Mouse (Mus musculus): ENCODE results near the gene Azgp1. TPM values are rescaled to one million over a fixed set of nuclear protein-coding genes. Genes with fewer than 3 reads are reported as not detected.
"Not testable (repeated sequence)": the region's sequence is repeated elsewhere in the genome, so short reads cannot be mapped to it uniquely, and the experiment has no call there.

Gene Azgp1
- not detected in 2 replicates for total RNA-seq (2015)
- not detected in 2 replicates for total RNA-seq (2017)

GRCm38 (mm10) chr5:137981300-137981699 is at the start of gene Azgp1:
Azgp1 (plus strand) TSS chr5:137981520.
- no peak for ATAC-seq (ENCODE audit: poor library complexity, severe bottlenecking)

DNA sequence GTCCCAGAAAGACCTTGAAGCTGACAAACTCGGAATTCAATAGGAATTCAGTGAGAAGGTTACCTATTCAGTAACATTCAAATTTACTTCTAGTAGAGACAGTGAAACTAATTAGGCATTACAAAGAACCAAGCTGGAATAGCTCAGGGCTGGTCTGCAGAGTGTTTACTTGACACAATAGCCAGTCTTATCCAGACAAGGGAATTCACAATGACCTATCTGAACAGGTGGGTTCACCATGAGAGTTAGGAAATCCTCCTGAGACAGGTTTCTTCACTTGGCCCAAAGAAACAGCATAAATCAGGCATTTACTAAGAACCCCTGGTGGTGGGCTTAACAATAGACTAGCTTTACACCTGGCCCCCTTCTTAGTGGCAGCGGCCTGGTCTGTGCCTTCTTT is 47.4 kb upstream of the Azgp1 start:
- ATAC-seq (ENCODE audit: poor library complexity, severe bottlenecking) = not testable (repeated sequence)

GRCm38 (mm10) chr5:137936486-137936885 is 44.8 kb upstream of the Azgp1 start:
- no peak for ATAC-seq (ENCODE audit: poor library complexity, severe bottlenecking)

DNA sequence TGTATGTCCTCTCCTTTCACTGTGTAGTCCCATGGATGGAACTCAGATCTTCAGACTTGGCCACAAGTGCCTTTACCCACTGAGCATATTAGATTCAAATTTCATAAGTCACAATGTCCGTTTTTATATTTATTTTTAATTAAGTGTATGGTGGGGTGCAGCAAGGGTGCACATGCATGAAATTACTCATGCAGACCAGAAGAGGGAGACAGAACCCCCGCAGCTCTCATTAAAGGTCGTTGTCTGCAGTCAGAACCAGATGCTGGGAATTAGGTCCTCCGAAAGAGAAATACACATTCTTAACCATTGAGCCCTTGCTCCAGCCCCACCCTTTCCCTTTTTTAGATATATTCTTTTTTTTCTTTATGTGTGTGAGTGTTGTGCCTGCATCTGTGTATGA is 44.1 kb upstream of the Azgp1 start:
- no peak for ATAC-seq (ENCODE audit: poor library complexity, severe bottlenecking)

GRCm38 (mm10) chr5:137940948-137941347 is 40.4 kb upstream of the Azgp1 start:
- ATAC-seq (ENCODE audit: poor library complexity, severe bottlenecking) = no peak

DNA sequence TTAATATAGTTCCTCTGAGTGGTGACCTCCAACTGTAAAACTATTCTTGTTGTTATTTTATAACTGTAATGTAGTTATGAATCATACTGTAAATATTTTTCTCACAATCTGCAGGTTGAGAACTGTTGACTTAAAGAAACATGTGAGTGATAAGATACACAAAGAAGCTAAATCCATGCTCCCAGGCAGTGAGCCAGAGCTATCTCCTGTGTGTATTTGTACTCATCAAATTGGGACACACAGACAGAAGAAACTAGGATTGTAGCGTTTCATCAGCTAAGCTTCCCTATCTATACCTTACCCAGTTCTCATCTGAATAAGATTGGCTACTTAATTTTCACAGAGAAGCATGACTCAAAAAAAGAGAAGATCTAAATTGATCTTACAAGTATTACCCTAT is 38.2 kb upstream of the Azgp1 start:
- no peak for ATAC-seq (ENCODE audit: poor library complexity, severe bottlenecking)

GRCm38 (mm10) chr5:137947303-137947702 is 34.0 kb upstream of the Azgp1 start:
- no peak for ATAC-seq (ENCODE audit: poor library complexity, severe bottlenecking)

- ATAC-seq (ENCODE audit: poor library complexity, severe bottlenecking) = no peak
These were observed 30.1 kb upstream of the Azgp1 start for GRCm38 (mm10) chr5:137951218-137951617.

- ATAC-seq (ENCODE audit: poor library complexity, severe bottlenecking) = no peak
These were observed 24.9 kb upstream of the Azgp1 start for GRCm38 (mm10) chr5:137956404-137956803.

DNA sequence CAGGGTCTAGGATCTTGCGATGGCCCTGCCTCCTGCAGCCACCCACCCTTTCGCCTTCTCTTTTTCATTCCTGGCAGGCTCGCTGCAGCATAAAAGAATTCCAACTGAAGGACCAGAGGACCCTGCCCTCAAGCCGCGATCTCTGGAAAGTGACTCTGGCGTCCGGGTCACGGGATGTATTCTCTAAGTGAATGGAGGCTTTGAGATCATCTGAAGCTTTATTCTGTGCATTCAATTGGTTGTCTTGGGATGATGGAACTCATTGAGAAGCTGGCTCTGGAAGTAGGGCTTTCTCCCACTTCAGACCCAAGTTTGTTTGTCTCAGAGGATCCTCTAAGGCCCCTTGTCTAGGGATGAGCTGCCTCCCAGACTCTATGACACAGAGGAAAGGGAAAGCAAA is 18.4 kb upstream of the Azgp1 start, which contains the start of gene Gjc3:
Gjc3 (minus strand) TSS at position 154 of the 400 bp plus-strand sequence.
- ATAC-seq (ENCODE audit: poor library complexity, severe bottlenecking) = no peak

GRCm38 (mm10) chr5:137966492-137966891 is 14.8 kb upstream of the Azgp1 start:
- ATAC-seq (ENCODE audit: poor library complexity, severe bottlenecking) = no peak

- no peak for ATAC-seq (ENCODE audit: poor library complexity, severe bottlenecking)
These were observed 8.2 kb upstream of the Azgp1 start for GRCm38 (mm10) chr5:137973161-137973560.

GRCm38 (mm10) chr5:137973738-137974137 is 7.6 kb upstream of the Azgp1 start:
- no peak for ATAC-seq (ENCODE audit: poor library complexity, severe bottlenecking)

- ATAC-seq (ENCODE audit: poor library complexity, severe bottlenecking) = no peak
These were observed 6.6 kb upstream of the Azgp1 start for GRCm38 (mm10) chr5:137974724-137975123.

- no peak for ATAC-seq (ENCODE audit: poor library complexity, severe bottlenecking)
These were observed 5.9 kb upstream of the Azgp1 start for GRCm38 (mm10) chr5:137975434-137975833.

GRCm38 (mm10) chr5:137977291-137977690 is 4.0 kb upstream of the Azgp1 start:
- no peak for ATAC-seq (ENCODE audit: poor library complexity, severe bottlenecking)

DNA sequence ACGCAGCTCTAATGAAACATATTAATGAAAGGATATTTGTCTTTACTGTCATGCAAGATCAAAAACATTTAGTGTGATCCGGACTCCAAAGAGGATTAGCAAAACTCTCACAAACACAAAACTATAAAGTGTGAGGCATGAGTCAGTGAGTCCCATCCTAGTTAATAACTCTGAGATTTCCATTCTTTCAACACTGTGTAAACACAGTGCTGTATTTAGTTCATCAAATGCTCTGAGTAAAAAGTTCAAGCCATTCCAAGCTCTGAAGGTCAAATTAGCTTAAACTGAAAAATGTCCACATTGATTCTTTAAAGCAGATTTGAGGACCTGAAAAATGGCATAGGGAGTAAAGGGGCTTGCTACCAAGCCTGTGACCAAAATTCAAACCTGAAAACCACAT is 2.2 kb upstream of the Azgp1 start:
- no peak for ATAC-seq (ENCODE audit: poor library complexity, severe bottlenecking)

DNA sequence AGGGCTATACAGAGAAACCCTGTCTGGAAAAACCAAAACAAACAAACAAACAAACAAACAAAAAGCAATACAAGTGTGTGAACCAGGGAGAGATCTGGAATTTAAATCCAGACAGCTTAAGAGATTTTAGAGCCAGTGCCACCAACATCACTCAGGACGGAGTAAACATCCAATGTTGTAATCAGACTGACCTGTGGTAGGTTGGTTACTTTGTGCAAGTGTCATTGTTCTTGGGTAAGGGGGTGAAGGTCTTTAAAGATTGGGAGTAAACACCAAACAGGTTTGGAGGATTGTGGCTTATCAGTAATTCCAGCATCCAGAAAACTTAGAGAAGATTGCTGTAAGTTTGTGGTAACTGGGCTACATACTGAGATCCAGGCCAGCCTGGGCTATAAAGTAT is 5.0 kb downstream of the Azgp1 start:
- no peak for ATAC-seq (ENCODE audit: poor library complexity, severe bottlenecking)

- no peak for ATAC-seq (ENCODE audit: poor library complexity, severe bottlenecking)
These were observed 28.1 kb downstream of the Azgp1 start for GRCm38 (mm10) chr5:138009437-138009836.

- no peak for ATAC-seq (ENCODE audit: poor library complexity, severe bottlenecking)
These were observed 31.1 kb downstream of the Azgp1 start for GRCm38 (mm10) chr5:138012382-138012781.

- no peak for ATAC-seq (ENCODE audit: poor library complexity, severe bottlenecking)
These were observed 35.2 kb downstream of the Azgp1 start for GRCm38 (mm10) chr5:138016530-138016929.

- ATAC-seq (ENCODE audit: poor library complexity, severe bottlenecking) = no peak
These were observed 35.7 kb downstream of the Azgp1 start for GRCm38 (mm10) chr5:138016997-138017396.

DNA sequence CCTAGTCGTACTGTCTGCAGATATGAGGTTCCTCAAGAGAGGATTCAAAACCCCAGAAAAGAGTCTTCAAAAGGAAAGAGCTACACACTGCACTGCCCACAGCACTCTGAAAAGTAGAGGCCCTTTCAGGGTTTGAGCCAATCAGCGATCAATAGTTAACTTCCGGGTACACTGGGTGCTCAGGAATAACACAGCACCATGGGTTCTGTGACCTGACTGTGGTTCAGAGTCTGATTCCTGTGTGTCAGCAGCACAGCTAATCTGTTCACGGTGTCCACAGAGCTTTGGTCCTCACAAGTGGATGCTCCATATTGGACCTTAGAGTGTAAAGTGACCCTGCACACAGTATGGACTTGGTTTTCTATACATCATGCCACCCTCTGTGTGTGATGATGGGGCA is 38.3 kb downstream of the Azgp1 start:
- ATAC-seq (ENCODE audit: poor library complexity, severe bottlenecking) = not testable (repeated sequence)
